Mouse (Mus musculus): ENCODE measurements around the gene Gm17332.
A peak's percentile ranks its signal among the peaks of the same experiment; 100 is the strongest.
"Not testable (repeated sequence)": the region's sequence is repeated elsewhere in the genome, so short reads cannot be mapped to it uniquely, and the experiment has no call there.

The Gm17332 gene

GRCm38 (mm10) chr11:31182362-31182761, at the start of gene Gm17332:
TSS of gene Gm17332 (minus strand) at chr11:31182462.
- no peak for DNase-seq (ENCODE audit: low read depth, low spot score)

GRCm38 (mm10) chr11:31229966-31230365, 47.7 kb upstream of the Gm17332 start:
- no peak for DNase-seq (ENCODE audit: low read depth, low spot score)

DNA sequence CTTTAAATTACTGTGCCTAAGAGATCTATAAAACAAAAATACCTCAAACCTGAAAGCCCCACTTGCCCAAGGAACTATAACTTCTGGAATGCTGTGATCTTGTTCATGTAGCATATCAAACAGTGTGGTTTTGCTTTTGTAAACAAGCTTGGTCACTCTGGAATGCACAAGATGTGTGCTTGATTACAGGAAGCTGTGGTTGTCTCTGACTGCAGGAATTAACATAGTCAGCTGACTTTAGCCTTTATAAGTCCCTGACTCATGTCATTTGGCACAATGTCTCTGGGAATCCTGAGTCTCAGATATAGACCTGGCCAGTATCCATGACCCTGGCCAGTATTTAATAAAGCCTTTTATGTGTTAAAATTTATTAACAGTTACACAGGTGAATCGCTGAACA, 43.1 kb upstream of the Gm17332 start:
- no peak for DNase-seq (ENCODE audit: low read depth, low spot score)

GRCm38 (mm10) chr11:31218009-31218408, 35.7 kb upstream of the Gm17332 start:
- DNase-seq (ENCODE audit: low read depth, low spot score), result peak; percentile 3

DNA sequence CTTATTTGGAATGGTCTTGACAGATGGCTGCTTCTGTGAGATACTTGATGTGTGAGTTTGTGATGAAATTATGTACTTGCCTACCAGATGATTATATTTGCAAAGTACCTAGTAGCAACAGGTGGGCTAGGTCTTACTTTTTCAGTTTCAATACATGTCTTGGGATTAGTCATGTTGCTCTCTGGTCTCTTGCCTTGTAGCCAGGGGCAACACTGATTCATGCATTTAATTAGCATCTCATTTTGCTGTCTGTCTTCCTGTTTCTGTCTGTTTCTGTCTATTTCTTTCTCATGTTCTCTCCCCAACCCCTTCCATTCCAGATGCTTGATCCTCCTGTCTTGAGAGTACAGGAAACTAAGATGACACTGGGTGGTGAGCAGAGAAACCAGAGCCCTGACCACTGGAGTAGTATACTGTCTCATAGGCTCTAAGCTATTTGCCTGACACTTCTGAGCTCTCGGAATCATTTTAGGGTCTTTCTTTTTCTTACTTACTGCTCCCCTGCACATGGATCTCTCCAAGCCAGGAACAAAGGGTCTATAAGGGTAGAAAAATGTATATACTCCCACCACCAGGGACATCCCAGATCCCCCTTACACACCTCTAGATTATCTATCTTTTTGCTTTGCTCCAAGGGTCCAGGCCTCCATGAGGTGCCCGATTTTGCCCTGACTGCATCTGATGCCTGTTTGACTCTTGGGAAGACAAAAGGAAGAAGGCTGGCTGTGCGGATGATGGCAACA, 13.5 kb upstream of the Gm17332 start:
- no peak for DNase-seq (ENCODE audit: low read depth, low spot score)

GRCm38 (mm10) chr11:31194761-31195160, 12.5 kb upstream of the Gm17332 start:
- DNase-seq (ENCODE audit: low read depth, low spot score), result no peak

DNA sequence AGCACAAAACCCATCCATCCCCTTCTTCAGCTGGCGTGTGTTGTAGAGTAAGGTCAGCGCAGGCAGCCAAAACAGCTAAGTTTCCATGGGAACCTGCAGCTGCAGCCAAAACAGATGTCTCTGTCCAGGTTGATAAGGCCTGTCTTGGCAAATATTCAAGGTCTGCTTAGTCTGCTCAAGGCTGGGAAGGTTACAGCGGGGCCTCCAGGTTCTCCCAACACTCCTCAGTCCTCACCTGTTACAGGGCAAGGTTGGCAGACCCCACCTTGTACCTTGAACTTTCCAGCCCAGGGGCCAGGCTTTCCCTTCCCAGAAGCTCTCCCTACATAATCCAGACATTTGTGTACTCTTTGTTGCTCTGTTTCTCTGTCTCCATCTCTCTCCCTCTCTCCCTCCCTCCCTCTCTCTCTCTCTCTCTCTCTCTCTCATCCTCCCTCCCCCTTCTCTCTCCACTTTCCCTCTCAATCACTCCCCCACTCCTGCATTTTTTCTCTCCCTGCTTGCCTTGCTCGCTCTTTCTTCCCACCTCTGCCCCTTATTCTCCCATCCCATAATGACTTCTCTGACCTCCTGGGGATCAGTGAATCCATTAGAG, 12.1 kb downstream of the Gm17332 start:
- DNase-seq (ENCODE audit: low read depth, low spot score), result no peak

DNA sequence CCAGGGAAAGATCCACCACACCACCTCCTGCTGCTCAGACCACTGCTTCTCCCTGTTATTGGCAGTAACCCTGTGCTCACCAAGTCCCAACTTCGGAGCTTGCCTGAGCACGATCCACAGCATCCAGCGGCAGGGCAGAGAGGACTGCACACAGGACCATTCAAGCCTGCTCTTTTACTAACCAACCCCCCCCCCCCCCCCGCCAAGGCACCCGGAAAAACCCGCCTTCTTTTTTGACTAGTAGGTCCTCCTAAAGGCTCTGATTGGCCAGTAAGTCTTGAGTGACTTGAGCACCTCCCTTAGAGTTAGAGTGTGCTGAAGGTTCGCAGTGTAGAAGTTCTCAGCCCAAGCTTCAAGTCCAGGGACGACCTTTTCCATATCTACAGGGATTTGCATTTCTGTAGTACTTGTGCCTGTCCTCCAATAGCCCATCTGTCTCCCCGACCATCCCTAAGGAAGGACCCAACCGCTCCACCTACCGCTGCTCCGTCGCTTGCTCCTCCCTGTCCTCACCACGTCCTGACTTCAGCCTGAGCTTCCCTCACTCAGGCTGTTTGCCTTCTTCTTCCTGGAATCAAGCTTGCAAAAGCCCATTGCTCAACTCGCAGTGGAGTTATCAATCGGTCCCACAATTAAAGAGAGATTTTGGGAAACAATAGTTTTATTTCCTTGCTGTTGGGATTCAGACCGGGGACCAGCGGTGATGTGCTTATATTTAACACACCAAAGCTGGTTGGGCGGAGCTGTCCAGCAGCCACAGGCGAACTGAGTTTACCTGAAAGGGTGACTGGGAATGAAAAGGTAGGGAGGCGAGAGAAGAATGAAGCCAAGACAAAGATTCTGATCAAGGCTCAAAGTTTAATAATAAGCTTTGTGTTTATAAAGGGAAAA, 12.9 kb downstream of the Gm17332 start:
- peak; percentile 46 for DNase-seq (ENCODE audit: low read depth, low spot score)

DNA sequence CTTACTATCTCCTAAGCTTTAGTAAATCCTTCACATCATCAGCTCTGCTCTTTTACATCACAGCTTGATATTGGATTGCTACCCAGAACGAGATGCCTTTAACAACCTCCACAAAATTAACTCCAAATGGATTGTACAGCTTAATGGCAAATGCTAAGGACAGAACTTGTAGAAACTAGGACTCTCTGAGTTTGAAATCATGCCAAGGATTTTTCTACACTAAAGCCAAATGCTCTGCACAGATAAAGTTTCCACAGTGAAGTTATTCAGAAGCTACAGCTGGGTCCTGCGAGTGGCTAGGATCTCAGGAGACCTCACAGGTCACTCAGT, 13.5 kb downstream of the Gm17332 start:
- no peak for DNase-seq (ENCODE audit: low read depth, low spot score)

DNA sequence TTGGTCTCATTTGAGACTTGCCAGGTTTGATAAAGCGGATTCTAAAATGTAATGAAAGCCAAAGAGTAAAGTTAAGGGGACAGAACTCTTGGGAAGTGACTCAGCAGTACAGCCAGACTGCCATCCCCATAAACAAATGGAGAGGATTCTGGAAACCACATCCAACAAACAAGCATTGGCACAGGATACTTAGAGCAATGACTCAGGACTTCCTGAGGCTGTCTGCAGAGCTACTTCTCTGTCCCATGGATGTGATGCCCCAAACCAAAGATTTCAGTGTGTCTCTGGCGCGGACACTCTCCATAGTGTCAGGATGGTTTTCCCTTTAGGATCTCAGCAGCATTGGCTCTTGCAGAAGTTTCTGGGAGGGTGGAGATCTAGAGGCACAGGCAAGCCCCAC, 25.2 kb downstream of the Gm17332 start:
- DNase-seq (ENCODE audit: low read depth, low spot score), result no peak

DNA sequence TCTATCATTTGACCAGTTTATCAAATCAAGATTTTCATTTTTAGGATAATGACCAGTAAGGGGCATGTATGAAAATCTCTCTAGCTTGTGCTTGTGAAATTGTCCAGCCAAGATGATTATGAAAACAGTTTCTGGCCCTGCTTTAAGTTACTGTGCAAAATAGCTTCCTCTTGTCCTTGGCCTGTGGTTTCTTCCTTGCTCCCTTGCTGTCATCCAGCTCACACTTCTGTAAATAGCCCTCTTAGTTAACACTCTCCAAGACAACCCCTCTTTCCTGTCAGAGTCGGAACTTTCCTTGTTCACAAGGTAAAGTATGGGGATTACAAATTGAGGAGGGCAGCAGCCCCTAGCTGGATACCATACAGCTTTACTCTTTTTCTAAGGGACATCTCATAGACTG, 43.9 kb downstream of the Gm17332 start:
- not testable (repeated sequence) for DNase-seq (ENCODE audit: low read depth, low spot score)

GRCm38 (mm10) chr11:31134824-31135223, 47.4 kb downstream of the Gm17332 start:
- DNase-seq (ENCODE audit: low read depth, low spot score), result not testable (repeated sequence)

GRCm38 (mm10) chr11:31133726-31134125, 48.5 kb downstream of the Gm17332 start:
- not testable (repeated sequence) for DNase-seq (ENCODE audit: low read depth, low spot score)

Measured in brain, embryonic 18.5 days (tissue).